Comparison of ENCODE assay signal across 23 mouse cellular contexts in genomic region chr13:41119152-41119945, GRCm38 (mm10). TPM values are rescaled to one million over a fixed set of nuclear protein-coding genes. Genes with fewer than 3 reads are reported as not detected.
DNase-seq lines count a peak whose midpoint lies in the region; ATAC-seq lines count a peak whose summit lies in the region.
"Had no signal": no experiment of that assay in that cellular context is flagged by ENCODE, and none has a peak within 500 bp of the region (broad histone marks: within the 10 kb centered on the region; RNA-seq: fewer than 3 reads in every experiment).

No protein-coding gene starts in this region.

- H3K4me2 ChIP-seq in limb, embryonic 13.5 days (replicated peaks): 0 out of 2 replicates have a peak overlapping the region, but pooled peaks have one; percentile 3
- H3K4me2 ChIP-seq in hindbrain, embryonic 14.5 days (replicated peaks): no peak overlapping the region
- no peak overlapping the region for H3K4me2 ChIP-seq in forebrain, embryonic 16.5 days (ENCODE audit: low read length)
- H3K4me2 ChIP-seq: heart, embryonic 12.5 days; midbrain, embryonic 12.5 days had no signal

- no peak overlapping the region for H3K9ac ChIP-seq in limb, embryonic 13.5 days
- no peak overlapping the region for H3K9ac ChIP-seq in hindbrain, embryonic 14.5 days
- no peak overlapping the region for H3K9ac ChIP-seq in forebrain, embryonic 16.5 days (replicated peaks; ENCODE audit: low read depth, low read length)
- H3K9ac ChIP-seq: heart, embryonic 12.5 days; liver, postnatal 0 days; midbrain, embryonic 12.5 days had no signal

- 0 out of 2 replicates have a peak, but pooled peaks cover 6% of the 10 kb centered on the region for H3K4me1 ChIP-seq in limb, embryonic 13.5 days
- H3K4me1 ChIP-seq in hindbrain, embryonic 14.5 days (replicated peaks; ENCODE audit: control insufficient read depth, insufficient read depth, low read length): no peaks in the 10 kb centered on the region
- H3K4me1 ChIP-seq in forebrain, embryonic 16.5 days (replicated peaks; ENCODE audit: control insufficient read depth, insufficient read depth, low read length): no peaks in the 10 kb centered on the region
- H3K4me1 ChIP-seq: midbrain, embryonic 12.5 days had no signal

- 17% methylated on average over 9 of the region's 9 CpGs for WGBS in limb, embryonic 13.5 days
- WGBS in hindbrain, embryonic 14.5 days: 52% methylated on average over 9 of the region's 9 CpGs
- 30% methylated on average over 9 of the region's 9 CpGs for WGBS in forebrain, embryonic 16.5 days

- H3K9me3 ChIP-seq in limb, embryonic 13.5 days: no peaks in the 10 kb centered on the region
- H3K9me3 ChIP-seq in hindbrain, embryonic 14.5 days (ENCODE audit: control insufficient read depth, low read length): no peaks in the 10 kb centered on the region
- H3K9me3 ChIP-seq in forebrain, embryonic 16.5 days (ENCODE audit: control insufficient read depth, low read length): no peaks in the 10 kb centered on the region
- H3K9me3 ChIP-seq: G1E; heart, embryonic 12.5 days; midbrain, embryonic 12.5 days had no signal

- H3K27ac ChIP-seq in limb, embryonic 13.5 days: no peak overlapping the region
- H3K27ac ChIP-seq in hindbrain, embryonic 14.5 days: no peak overlapping the region
- no peak overlapping the region for H3K27ac ChIP-seq in forebrain, embryonic 16.5 days (ENCODE audit: low read length)
- H3K27ac ChIP-seq: midbrain, embryonic 12.5 days had no signal

- no peaks in the 10 kb centered on the region for H3K36me3 ChIP-seq in limb, embryonic 13.5 days
- no peaks in the 10 kb centered on the region for H3K36me3 ChIP-seq in hindbrain, embryonic 14.5 days (replicated peaks; ENCODE audit: control insufficient read depth, insufficient read depth)
- H3K36me3 ChIP-seq in forebrain, embryonic 16.5 days (ENCODE audit: control insufficient read depth, insufficient read depth): no peaks in the 10 kb centered on the region
- H3K36me3 ChIP-seq: G1E; heart, embryonic 12.5 days; midbrain, embryonic 12.5 days had no signal

- H3K4me3 ChIP-seq in limb, embryonic 13.5 days: no peak overlapping the region
- H3K4me3 ChIP-seq in hindbrain, embryonic 14.5 days (replicated peaks; ENCODE audit: low read length): no peak overlapping the region
- H3K4me3 ChIP-seq in forebrain, embryonic 16.5 days (replicated peaks; ENCODE audit: low read length): no peak overlapping the region
- H3K4me3 ChIP-seq: heart, embryonic 12.5 days; midbrain, embryonic 12.5 days had no signal

- peak; percentile 22 for DNase-seq in layer of hippocampus, adult 11-12 months (ENCODE audit: low spot score)
- DNase-seq in layer of hippocampus, postnatal 36 days: no peak
- DNase-seq in forelimb bud, embryonic 11.5 days (ENCODE audit: low read depth, low spot score): peak; percentile 51
- DNase-seq in hindbrain, embryonic 14.5 days (ENCODE audit: low spot score): no peak
- no peak for DNase-seq in cerebellum, adult 11-12 months
- DNase-seq: adrenal gland, postnatal 36 days; gastrocnemius, postnatal 36 days; heart, postnatal 36 days; kidney, adult 9 months; liver; liver, postnatal 0 days; thymus, adult 18-20 months had no signal

- ATAC-seq in common myeloid progenitor, adult 5-6 weeks (replicated peaks; ENCODE audit: low read depth, poor library complexity, severe bottlenecking): 0 out of 2 replicates have a peak, but pooled peaks have one; percentile 39
- no peak for ATAC-seq in limb, embryonic 13.5 days (ENCODE audit: low FRiP score, low read depth)
- no peak for ATAC-seq in hindbrain, embryonic 14.5 days (ENCODE audit: low FRiP score)
- no peak for ATAC-seq in forebrain, embryonic 16.5 days
- ATAC-seq: liver, postnatal 0 days had no signal

- H3K27me3 ChIP-seq in limb, embryonic 13.5 days: peaks cover 20% of the 10 kb centered on the region
- H3K27me3 ChIP-seq in hindbrain, embryonic 14.5 days (ENCODE audit: control insufficient read depth, insufficient read depth, low read length): peaks cover 3% of the 10 kb centered on the region; the same call in 1 of the 2 replicates
- 0 out of 2 replicates have a peak, but pooled peaks cover 4% of the 10 kb centered on the region for H3K27me3 ChIP-seq in forebrain, embryonic 16.5 days (replicated peaks; ENCODE audit: control insufficient read depth, insufficient read depth, low read length)

RNA-seq across cellular contexts. Expression of gene Sycp2l, which starts 5.2 kb away (rescaled TPM):
- not detected for total RNA-seq in layer of hippocampus, postnatal 36 days (2021)
- total RNA-seq in common myeloid progenitor, adult 5-6 weeks (2017): not detected in 2 replicates
- polyA plus RNA-seq in limb, embryonic 13.5 days (2015; fragmentation: Nextera tagmentation; extraction: Ambion mirVana): not detected in 2 replicates
- not detected in 2 replicates for polyA plus RNA-seq in hindbrain, embryonic 14.5 days (2014; fragmentation: Nextera tagmentation; extraction: Ambion mirVana)
- not detected in 2 replicates for polyA plus RNA-seq in forebrain, embryonic 16.5 days (2015; fragmentation: Nextera tagmentation; extraction: Ambion mirVana)
- total RNA-seq: adrenal gland, postnatal 36 days; G1E; gastrocnemius, postnatal 36 days; heart, postnatal 36 days had no signal
- polyA plus RNA-seq: forebrain, embryonic 11.5 days; G1E; heart, embryonic 12.5 days; large intestine, adult 2 months; liver, postnatal 0 days; midbrain, embryonic 12.5 days; neural tube, embryonic 14.5 days; small intestine, adult 2 months had no signal

RNA-seq across cellular contexts. Expression of gene Gcm2, which starts 8.5 kb away (rescaled TPM):
- not detected for total RNA-seq in layer of hippocampus, postnatal 36 days (2021)
- total RNA-seq in common myeloid progenitor, adult 5-6 weeks (2017): not detected in 2 replicates
- polyA plus RNA-seq in limb, embryonic 13.5 days (2015; fragmentation: Nextera tagmentation; extraction: Ambion mirVana): not detected in 2 replicates
- not detected in 2 replicates for polyA plus RNA-seq in hindbrain, embryonic 14.5 days (2014; fragmentation: Nextera tagmentation; extraction: Ambion mirVana)
- polyA plus RNA-seq in forebrain, embryonic 16.5 days (2015; fragmentation: Nextera tagmentation; extraction: Ambion mirVana): not detected in 2 replicates
- total RNA-seq: adrenal gland, postnatal 36 days; G1E; gastrocnemius, postnatal 36 days; heart, postnatal 36 days; left cerebral cortex, adult 18-20 months had no signal
- polyA plus RNA-seq: forebrain, embryonic 11.5 days; G1E; heart, embryonic 12.5 days; large intestine, adult 2 months; liver, postnatal 0 days; midbrain, embryonic 12.5 days; neural tube, embryonic 14.5 days; small intestine, adult 2 months had no signal

RNA-seq across cellular contexts. Expression of gene Mak, which starts 39.8 kb away (rescaled TPM):
- 1 to 10 TPM in 1 of 2 experiments, under 1 TPM in 1; 0.52 to 1.0 TPM for total RNA-seq in layer of hippocampus, postnatal 36 days (2021)
- not detected in 2 replicates for total RNA-seq in common myeloid progenitor, adult 5-6 weeks (2017)
- 0.55 and 0.68 TPM in 2 replicates for polyA plus RNA-seq in limb, embryonic 13.5 days (2015; fragmentation: Nextera tagmentation; extraction: Ambion mirVana)
- 2.6 and 2.7 TPM in 2 replicates for polyA plus RNA-seq in hindbrain, embryonic 14.5 days (2014; fragmentation: Nextera tagmentation; extraction: Ambion mirVana)
- polyA plus RNA-seq in forebrain, embryonic 16.5 days (2015; fragmentation: Nextera tagmentation; extraction: Ambion mirVana): 1.6 and 2.1 TPM in 2 replicates
- total RNA-seq: adrenal gland, postnatal 36 days; gastrocnemius, postnatal 36 days; heart, postnatal 36 days had no signal
- polyA plus RNA-seq: G1E; small intestine, adult 2 months had no signal

Comparison
In these comparisons a context has a peak if more than half of its experiments do, and no peak if none do; other contexts are left out.
1. DNase-seq: peak in layer of hippocampus, adult 11-12 months (single experiment) and forelimb bud, embryonic 11.5 days (single experiment); none in layer of hippocampus, postnatal 36 days (0 of 2), hindbrain, embryonic 14.5 days (single experiment) and cerebellum, adult 11-12 months (single experiment).